Mouse (Mus musculus) T-helper 1 cell (primary cell): ENCODE data around the gene Cc2d1a.

Experiments
- in situ Hi-C: fragments of 300-600 bp; cut with MboI, MseI; formaldehyde crosslinking; loops from one replicate; pipeline ENCODE4 v1.15.1; 2025; ENCODE audit warnings: high pct_unique_total_duplicates

Cc2d1a gene

DNA sequence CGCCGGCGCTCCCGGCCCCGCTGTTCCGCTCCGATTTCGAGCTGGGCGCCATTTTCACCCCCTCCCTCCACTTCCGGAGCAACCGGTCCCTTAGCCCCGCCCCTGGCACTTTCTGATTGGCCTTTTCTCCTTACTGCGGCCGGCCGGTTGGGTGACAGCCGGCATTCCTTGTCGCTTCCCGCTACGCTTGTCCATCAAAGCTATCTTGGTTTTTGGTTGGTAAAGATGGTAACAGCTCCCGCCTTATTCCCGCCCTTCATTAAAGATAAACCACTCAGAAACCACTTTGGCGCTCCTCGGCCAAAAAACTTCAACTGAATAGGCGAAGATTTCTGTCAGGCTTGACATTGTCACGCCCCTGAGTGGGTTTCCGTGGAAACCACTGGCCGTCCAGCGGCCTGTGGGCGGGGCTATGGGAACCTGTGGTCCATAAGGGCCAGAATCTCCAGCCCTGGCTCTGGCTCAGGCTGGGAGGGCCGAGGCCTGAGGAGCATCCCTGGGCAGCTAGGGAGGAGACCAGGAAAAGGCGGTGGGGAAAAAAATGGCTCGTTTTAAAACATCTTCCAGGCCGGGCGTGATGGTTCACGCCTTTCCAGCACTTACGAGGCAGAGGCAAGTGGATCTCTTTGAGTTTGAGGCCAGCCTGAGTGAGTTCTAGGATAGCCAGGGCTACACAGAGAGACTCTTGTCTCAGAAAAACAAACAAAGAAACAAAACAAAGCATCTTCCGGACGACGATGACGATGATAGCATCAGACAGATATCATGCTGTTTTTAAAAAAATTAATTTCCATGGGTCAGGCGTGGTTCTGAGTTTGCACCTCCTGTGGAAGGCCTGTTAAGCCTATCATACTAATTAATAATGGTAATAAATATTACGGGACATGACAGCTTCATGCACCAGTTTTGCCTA is 42.8 kb downstream of the Cc2d1a start, which contains the start of gene Dcaf15:
TSS of gene Dcaf15 (minus strand) at position 72 of the 913 bp plus-strand sequence.
- in situ Hi-C loops, result no loop called here

DNA sequence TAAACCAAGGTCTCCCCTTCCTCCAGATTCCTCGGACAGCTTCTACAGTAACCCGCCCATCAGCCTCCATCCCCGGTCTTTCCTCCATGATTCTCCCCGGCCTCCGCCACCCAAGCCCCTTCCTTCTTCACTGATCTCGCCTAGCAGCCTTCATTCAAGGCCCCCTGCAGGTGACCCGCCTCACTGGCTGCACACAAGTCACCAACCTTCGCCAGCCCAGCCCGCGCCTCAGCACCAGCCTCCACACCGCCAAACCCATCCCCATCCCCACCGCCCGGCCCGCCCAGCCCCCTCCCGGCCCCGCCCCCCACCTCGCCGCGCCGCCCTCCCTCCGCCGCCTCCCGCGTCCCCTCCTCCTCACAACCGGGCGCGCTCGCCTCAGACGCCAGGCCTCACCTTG is 43.5 kb downstream of the Cc2d1a start:
- in situ Hi-C loops, result no loop called here

DNA sequence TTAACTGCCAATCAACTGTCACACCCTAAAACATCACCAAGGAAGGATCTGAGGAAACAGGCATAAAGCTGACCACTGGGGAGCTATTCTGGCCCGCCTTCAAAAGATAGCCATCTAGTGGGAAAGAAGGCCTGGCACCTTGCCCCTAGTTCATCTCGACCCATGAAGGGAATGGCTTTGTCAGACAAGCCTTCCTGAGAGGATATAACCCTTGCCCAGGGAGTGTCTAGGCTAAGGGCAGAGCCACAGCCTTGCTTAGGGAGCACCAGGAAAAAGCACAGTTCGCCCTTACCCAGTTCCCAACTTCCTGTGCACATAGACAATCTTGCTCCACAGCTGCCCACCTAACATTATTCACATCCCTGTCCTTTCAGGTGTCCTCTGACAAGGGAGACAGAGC is 44.1 kb downstream of the Cc2d1a start:
- in situ Hi-C loops, result no loop called here

DNA sequence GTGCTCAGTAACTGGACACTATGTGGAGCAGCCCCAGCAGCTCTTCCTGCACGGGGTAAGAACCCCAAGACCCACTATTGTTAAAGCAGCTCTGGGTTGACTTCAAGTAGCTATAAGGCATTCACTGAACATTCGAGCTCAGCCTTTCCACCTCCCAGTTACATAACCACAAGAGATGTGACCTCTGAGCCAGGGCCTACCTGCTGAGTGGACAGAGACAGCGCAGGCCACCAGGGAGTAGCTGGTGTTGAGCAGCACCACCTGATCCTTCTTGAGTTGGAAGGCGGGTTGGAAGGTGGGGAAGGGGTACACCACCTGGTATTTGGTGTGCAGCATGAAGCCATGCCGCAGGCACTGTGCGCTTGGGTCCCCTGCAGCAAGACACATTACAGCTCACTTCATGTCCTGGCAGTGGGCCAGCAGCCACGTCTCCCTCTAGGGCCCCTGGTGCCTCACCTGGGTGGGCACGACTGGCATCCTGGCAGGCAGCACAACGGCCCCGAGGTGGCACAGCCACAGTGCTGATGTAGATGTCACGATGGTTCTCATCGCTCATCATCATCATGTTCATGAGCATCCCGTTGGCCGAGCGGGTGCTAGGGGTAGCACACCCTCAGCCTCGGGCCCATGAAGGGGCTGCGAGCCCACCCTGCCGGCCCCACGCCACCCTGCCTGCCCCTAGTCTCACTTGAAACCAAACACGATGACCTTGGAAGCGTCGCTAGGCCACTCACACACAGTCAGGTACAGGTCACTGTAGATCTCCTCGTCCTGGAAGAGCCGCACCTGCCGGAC is 46.1 kb downstream of the Cc2d1a start:
- in situ Hi-C loops, result no loop called here

DNA sequence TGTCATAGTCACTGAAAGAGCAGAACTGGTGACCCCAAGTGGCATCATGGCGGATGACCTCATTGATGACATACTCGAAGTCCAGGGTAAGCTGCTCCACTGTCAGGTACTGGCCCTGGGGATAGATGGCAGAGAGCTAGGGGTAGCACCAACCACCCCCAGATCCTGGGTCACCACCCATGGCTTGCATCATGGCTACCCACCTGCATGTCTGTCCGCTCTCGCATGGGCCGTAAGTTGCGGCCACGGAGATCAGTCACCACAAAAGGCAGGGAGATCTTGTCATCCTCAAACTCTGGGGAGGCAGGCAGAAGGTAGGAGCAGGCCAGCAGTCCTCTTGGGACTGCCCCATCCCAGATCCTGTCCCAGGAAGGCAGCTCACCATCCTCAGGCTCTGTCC is 49.4 kb downstream of the Cc2d1a start:
- in situ Hi-C loops, result no loop called here

DNA sequence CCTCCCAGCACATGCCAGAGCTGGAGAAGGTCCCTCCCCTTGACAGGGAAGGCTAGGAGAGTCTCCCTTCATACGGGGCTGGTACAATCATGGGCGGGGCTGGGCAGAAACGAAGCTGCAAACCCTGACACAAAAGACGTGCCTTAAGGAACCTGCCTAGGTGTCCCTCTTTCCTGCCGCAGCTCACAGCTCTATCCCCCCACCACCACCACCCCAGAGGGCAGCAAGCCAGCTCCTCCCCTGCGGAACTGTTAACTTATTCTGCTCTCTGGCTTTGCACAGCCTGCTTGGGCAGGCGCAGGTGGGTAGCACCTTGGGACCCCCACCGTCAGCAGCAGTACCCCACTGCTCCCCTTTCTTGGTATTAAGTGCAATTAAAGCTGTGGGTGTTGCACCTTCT is 51.7 kb downstream of the Cc2d1a start:
- in situ Hi-C loops, result no loop called here

DNA sequence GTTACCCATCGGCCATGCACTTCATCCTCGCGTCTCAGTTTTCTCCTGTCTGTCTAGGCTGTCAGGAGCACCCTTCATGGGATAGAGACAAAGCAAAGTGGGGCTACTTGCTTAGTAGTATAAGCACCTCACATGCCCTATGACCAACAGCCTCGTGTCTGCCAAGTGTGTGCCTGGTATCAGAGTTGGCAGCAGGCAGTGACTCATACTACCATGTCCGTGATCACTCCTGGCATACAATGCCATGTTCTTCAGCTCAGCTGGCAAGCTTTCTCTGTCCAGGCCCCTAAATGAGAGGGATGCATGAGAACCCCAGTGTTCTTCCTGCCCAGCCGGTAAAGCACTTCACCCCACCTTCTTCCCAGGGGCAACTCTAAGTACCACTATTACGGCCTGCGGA is 57.2 kb downstream of the Cc2d1a start:
- in situ Hi-C loops, result loop anchor here (5.0 kb wide), 1 partner anchor 38 kb away; no protein-coding TSS in a partner anchor

DNA sequence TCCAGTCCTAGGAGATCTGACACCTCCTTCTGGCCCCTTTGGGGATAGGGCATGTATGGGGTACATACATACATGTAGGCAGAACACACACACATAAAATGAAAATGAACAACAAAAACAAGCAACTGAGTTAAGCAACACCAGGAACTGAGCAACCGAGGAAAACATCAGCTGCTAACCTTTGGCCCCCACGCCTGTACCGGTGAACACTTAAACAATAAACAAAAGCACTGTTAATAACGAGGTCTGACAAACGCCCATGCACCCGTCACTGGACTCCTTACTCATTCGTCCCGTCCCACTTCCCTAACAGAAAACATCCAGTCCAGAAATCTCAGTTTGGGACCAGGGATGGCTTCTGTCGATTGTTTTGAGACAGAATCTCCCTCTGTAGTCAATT is 58.5 kb downstream of the Cc2d1a start:
- in situ Hi-C loops, result no loop called here

DNA sequence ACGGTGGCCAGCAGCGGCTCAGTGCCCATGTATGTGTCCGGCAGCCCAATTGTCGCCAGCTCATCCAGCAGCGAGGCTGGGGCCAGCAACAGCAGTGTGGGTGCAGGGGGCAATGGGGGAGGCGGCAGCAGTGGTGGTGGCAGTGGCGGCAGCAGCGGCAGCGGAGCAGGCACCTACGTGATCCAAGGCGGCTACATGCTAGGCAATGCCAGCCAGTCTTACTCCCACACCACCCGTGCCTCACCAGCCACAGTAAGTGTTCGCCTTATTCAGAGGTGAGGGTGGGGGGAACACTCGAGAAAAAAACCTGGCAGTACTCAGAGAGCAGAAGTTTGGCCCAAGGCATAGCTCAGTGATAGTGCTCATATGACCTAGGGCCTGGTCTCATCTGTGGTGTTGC is 59.9 kb downstream of the Cc2d1a start:
- in situ Hi-C loops, result no loop called here

DNA sequence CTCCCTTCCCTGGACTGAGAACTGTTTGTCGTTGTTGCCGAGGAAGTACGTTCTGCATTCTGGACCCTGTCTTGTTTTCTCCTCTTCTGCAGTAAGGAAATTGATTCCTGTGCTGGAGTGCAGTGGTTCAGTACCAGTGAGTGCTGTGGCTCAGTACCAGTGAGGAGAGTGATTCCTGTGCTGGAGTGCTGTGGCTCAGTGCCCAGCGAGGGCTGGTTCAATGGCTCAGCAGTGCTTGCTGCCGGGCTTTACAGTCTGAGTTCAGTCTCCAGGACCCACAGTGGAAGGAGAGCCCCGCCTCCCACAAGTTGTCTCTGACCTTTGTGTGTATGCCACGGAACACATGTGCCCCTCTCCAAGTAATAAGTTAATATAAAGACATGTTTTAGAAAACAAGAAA is 60.6 kb downstream of the Cc2d1a start:
- in situ Hi-C loops, result no loop called here

DNA sequence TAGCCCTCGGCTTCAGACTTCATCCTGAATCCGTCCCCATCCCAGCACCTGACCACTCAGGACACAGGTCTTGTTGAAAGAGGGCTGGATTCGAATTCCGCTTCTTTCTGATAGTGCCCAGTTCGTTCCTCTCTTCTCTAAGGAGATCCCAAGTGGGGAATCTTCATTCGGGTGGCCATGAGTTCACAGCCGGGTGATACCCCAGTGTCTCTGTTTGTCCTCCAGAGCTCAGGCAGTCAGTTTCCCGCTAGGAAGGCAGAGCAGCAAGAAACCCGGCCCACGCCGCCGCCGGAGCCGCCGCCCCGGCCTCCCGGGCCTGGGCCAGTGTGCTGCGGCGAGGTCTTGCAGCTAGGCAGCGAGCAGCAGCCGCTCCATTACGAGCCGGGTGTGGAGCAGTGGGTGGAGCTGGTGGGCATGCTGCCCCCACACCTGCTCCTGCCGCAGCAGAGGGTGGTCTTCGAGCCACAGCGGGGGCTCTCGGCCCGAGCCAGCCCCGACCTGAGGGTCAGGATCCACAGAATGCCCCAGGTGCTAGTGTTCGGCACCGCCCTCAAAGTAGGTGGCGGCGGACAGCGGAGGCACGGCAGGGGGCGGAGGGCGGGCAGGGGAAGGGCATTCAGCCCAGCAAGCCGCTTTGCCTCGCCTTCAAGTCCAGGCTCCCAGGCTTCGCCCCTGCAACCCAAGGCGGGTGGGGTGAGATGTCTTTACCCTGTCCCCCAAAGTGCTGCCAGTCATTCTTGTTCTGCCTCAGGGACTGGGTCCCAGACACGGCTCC is 63.2 kb downstream of the Cc2d1a start:
- in situ Hi-C loops, result no loop called here

DNA sequence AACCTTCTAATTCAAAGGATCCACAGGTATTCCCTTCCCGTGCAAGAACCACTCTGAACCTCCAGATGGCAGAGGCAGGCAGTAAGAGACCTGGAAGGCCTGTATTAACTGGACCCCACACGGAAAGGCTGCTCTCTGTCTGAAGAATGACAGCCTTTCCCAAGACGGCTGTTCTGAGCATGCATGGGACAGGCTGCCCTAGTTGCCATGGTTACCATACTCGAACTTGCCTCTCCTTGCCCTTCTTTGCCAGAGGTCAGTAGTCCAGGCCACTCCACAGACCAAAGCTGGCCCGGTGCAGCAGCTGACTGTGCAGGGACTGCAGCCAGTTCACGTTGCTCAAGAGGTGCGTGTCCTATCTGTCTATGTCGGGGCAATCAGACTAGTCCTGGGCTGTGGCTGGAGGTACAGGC is 63.9 kb downstream of the Cc2d1a start:
- in situ Hi-C loops, result no loop called here
